Mouse (Mus musculus): ENCODE data around the gene Wipi1. TPM values are rescaled to one million over a fixed set of nuclear protein-coding genes. Genes with fewer than 3 reads are reported as not detected.

Gene Wipi1
- polyA plus RNA-seq, 1 experiment: 27.8 TPM

GRCm38 (mm10) chr11:109652505-109652904 lies 40.7 kb upstream of the Wipi1 start:
- Histone ChIP-seq H3ac (ENCODE audit: control insufficient read depth, insufficient read length, low read depth) (peak overlapping the region; percentile 33), H3K79me3 (ENCODE audit: low read depth) (peaks cover 62% of the 10 kb centered on the region), H3K36me3 (ENCODE audit: control insufficient read depth, insufficient read depth) (peaks cover 48% of the 10 kb centered on the region), H3K27me3 (ENCODE audit: control insufficient read depth, insufficient read depth, insufficient read length) (no peaks in the 10 kb centered on the region), H3K79me2 (ENCODE audit: control insufficient read depth, insufficient read depth) (peaks cover 68% of the 10 kb centered on the region), H3K4me3 (ENCODE audit: insufficient read depth, poor library complexity, severe bottlenecking) (peak overlapping the region; percentile 92)
- no peak for TF ChIP-seq MYOD1 (IDR thresholded peaks at IDR 0.05; ENCODE audit: control insufficient read depth, insufficient read length, low read depth)
- no peak for TF ChIP-seq CTCF (IDR thresholded peaks at IDR 0.05; ENCODE audit: control insufficient read depth, insufficient read depth, insufficient read length)
- no peak for TF ChIP-seq USF1 (IDR thresholded peaks at IDR 0.05; ENCODE audit: low read depth)
- TF ChIP-seq MAX (IDR thresholded peaks at IDR 0.05): no peak
- no peak for TF ChIP-seq CEBPB (IDR thresholded peaks at IDR 0.05; ENCODE audit: low read depth)
- TF ChIP-seq MYOG (IDR thresholded peaks at IDR 0.05; ENCODE audit: control insufficient read depth, extremely low read depth, insufficient read length): no peak
- TF ChIP-seq FOSL1 (IDR thresholded peaks at IDR 0.05; ENCODE audit: insufficient read depth, low read length, poor library complexity, severe bottlenecking): no peak

GRCm38 (mm10) chr11:109651566-109652024 lies 39.8 kb upstream of the Wipi1 start:
- Histone ChIP-seq H3K79me2 (ENCODE audit: control insufficient read depth, insufficient read depth) (peaks cover 58% of the 10 kb centered on the region), H3K36me3 (ENCODE audit: control insufficient read depth, insufficient read depth) (peaks cover 39% of the 10 kb centered on the region), H3K4me3 (ENCODE audit: insufficient read depth, poor library complexity, severe bottlenecking) (peak overlapping the region; percentile 92), H3K27me3 (ENCODE audit: control insufficient read depth, insufficient read depth, insufficient read length) (no peaks in the 10 kb centered on the region), H3K79me3 (ENCODE audit: low read depth) (peaks cover 53% of the 10 kb centered on the region), H3ac (ENCODE audit: control insufficient read depth, insufficient read length, low read depth) (peak overlapping the region; percentile 92)
- no peak for TF ChIP-seq CTCF (IDR thresholded peaks at IDR 0.05; ENCODE audit: control insufficient read depth, insufficient read depth, insufficient read length)
- no peak for TF ChIP-seq CEBPB (IDR thresholded peaks at IDR 0.05; ENCODE audit: low read depth)
- TF ChIP-seq MYOG (IDR thresholded peaks at IDR 0.05; ENCODE audit: control insufficient read depth, extremely low read depth, insufficient read length): no peak
- no peak for TF ChIP-seq FOSL1 (IDR thresholded peaks at IDR 0.05; ENCODE audit: insufficient read depth, low read length, poor library complexity, severe bottlenecking)
- no peak for TF ChIP-seq MAX (IDR thresholded peaks at IDR 0.05)
- no peak for TF ChIP-seq MYOD1 (IDR thresholded peaks at IDR 0.05; ENCODE audit: control insufficient read depth, insufficient read length, low read depth)
- no peak for TF ChIP-seq USF1 (IDR thresholded peaks at IDR 0.05; ENCODE audit: low read depth)

GRCm38 (mm10) chr11:109650788-109651565 lies 39.2 kb upstream of the Wipi1 start:
- no peaks in the 10 kb centered on the region for H3K27me3 ChIP-seq (ENCODE audit: control insufficient read depth, insufficient read depth, insufficient read length)
- H3K4me3 ChIP-seq (ENCODE audit: insufficient read depth, poor library complexity, severe bottlenecking): peak overlapping the region; percentile 92
- peaks cover 52% of the 10 kb centered on the region for H3K79me2 ChIP-seq (ENCODE audit: control insufficient read depth, insufficient read depth)
- TF ChIP-seq MYOG (IDR thresholded peaks at IDR 0.05; ENCODE audit: control insufficient read depth, extremely low read depth, insufficient read length) (no peak), USF1 (IDR thresholded peaks at IDR 0.05; ENCODE audit: low read depth) (no peak), MYOD1 (IDR thresholded peaks at IDR 0.05; ENCODE audit: control insufficient read depth, insufficient read length, low read depth) (no peak), CTCF (IDR thresholded peaks at IDR 0.05; ENCODE audit: control insufficient read depth, insufficient read depth, insufficient read length) (no peak), FOSL1 (IDR thresholded peaks at IDR 0.05; ENCODE audit: insufficient read depth, low read length, poor library complexity, severe bottlenecking) (no peak), MAX (IDR thresholded peaks at IDR 0.05) (no peak), CEBPB (IDR thresholded peaks at IDR 0.05; ENCODE audit: low read depth) (no peak)
- H3K36me3 ChIP-seq (ENCODE audit: control insufficient read depth, insufficient read depth): peaks cover 33% of the 10 kb centered on the region
- H3ac ChIP-seq (ENCODE audit: control insufficient read depth, insufficient read length, low read depth): peak overlapping the region; percentile 92
- H3K79me3 ChIP-seq (ENCODE audit: low read depth): peaks cover 46% of the 10 kb centered on the region

- TF ChIP-seq FOSL1 (IDR thresholded peaks at IDR 0.05; ENCODE audit: insufficient read depth, low read length, poor library complexity, severe bottlenecking) (no peak), MYOD1 (IDR thresholded peaks at IDR 0.05; ENCODE audit: control insufficient read depth, insufficient read length, low read depth) (peak; percentile 87), MYOG (IDR thresholded peaks at IDR 0.05; ENCODE audit: control insufficient read depth, extremely low read depth, insufficient read length) (no peak), CTCF (IDR thresholded peaks at IDR 0.05; ENCODE audit: control insufficient read depth, insufficient read depth, insufficient read length) (no peak), USF1 (IDR thresholded peaks at IDR 0.05; ENCODE audit: low read depth) (peak; percentile 78), MAX (IDR thresholded peaks at IDR 0.05) (peak; percentile 86), CEBPB (IDR thresholded peaks at IDR 0.05; ENCODE audit: low read depth) (no peak)
- peak overlapping the region; percentile 92 for H3K4me3 ChIP-seq (ENCODE audit: insufficient read depth, poor library complexity, severe bottlenecking)
- H3K79me3 ChIP-seq (ENCODE audit: low read depth): peaks cover 38% of the 10 kb centered on the region
- peaks cover 44% of the 10 kb centered on the region for H3K79me2 ChIP-seq (ENCODE audit: control insufficient read depth, insufficient read depth)
- no peaks in the 10 kb centered on the region for H3K27me3 ChIP-seq (ENCODE audit: control insufficient read depth, insufficient read depth, insufficient read length)
- peaks cover 24% of the 10 kb centered on the region for H3K36me3 ChIP-seq (ENCODE audit: control insufficient read depth, insufficient read depth)
- H3ac ChIP-seq (ENCODE audit: control insufficient read depth, insufficient read length, low read depth): peak overlapping the region; percentile 49
These were observed 38.4 kb upstream of the Wipi1 start for GRCm38 (mm10) chr11:109649975-109650701.

GRCm38 (mm10) chr11:109649206-109649605 lies 37.4 kb upstream of the Wipi1 start, which contains the start of gene Prkar1a:
Gene Prkar1a (plus strand): TSS chr11:109649405.
- Histone ChIP-seq H3K79me2 (ENCODE audit: control insufficient read depth, insufficient read depth) (peaks cover 35% of the 10 kb centered on the region), H3ac (ENCODE audit: control insufficient read depth, insufficient read length, low read depth) (peak within 1 kb of the TSS; percentile 49), H3K79me3 (ENCODE audit: low read depth) (peaks cover 29% of the 10 kb centered on the region), H3K4me3 (ENCODE audit: insufficient read depth, poor library complexity, severe bottlenecking) (peak within 1 kb of the TSS; percentile 92), H3K27me3 (ENCODE audit: control insufficient read depth, insufficient read depth, insufficient read length) (no peaks in the 10 kb centered on the region), H3K36me3 (ENCODE audit: control insufficient read depth, insufficient read depth) (peaks cover 16% of the 10 kb centered on the region)
- TF ChIP-seq MYOG (IDR thresholded peaks at IDR 0.05; ENCODE audit: control insufficient read depth, extremely low read depth, insufficient read length) (no peak), FOSL1 (IDR thresholded peaks at IDR 0.05; ENCODE audit: insufficient read depth, low read length, poor library complexity, severe bottlenecking) (no peak), USF1 (IDR thresholded peaks at IDR 0.05; ENCODE audit: low read depth) (no peak), CEBPB (IDR thresholded peaks at IDR 0.05; ENCODE audit: low read depth) (no peak), CTCF (IDR thresholded peaks at IDR 0.05; ENCODE audit: control insufficient read depth, insufficient read depth, insufficient read length) (no peak), MAX (IDR thresholded peaks at IDR 0.05) (no peak), MYOD1 (IDR thresholded peaks at IDR 0.05; ENCODE audit: control insufficient read depth, insufficient read length, low read depth) (no peak)

Measured in C2C12 (cell line).